Mouse (Mus musculus) embryonic facial prominence, embryonic 14.5 days (tissue): ENCODE results near the gene Stx18. TPM values are rescaled to one million over a fixed set of nuclear protein-coding genes. Genes with fewer than 3 reads are reported as not detected.

Experiments used
- ATAC-seq: fragments of 200-750 bp; cut with Nextera tagmentation; 2 replicates; pipeline ENCODE4 v1.8.0; 2017; ENCODE audit warnings: low read depth, moderate number of reproducible peaks, moderate TSS enrichment
- DNase-seq: peaks from one replicate; pipeline ENCODE4 v3.0.0-alpha.2; 2015; ENCODE audit warnings: low spot score
- H3K27ac ChIP-seq: fragments of 300-500 bp; sonication (generic); replicated peaks from 2 replicates; pipeline ENCODE4 v1.5.1; 2014; ENCODE audit warnings: low read depth, mild to moderate bottlenecking, low read length, moderate library complexity
- H3K27me3 ChIP-seq: fragments of 300-500 bp; sonication (generic); replicated peaks from 2 replicates; pipeline ENCODE4 v1.6.1; 2014; ENCODE audit warnings: low read length; ENCODE audit not compliant: control insufficient read depth, insufficient read depth
- H3K36me3 ChIP-seq: fragments of 300-500 bp; sonication (generic); 2 replicates; pipeline ENCODE4 v1.6.1; 2014; ENCODE audit warnings: low read length, mixed read lengths; ENCODE audit not compliant: control insufficient read depth, insufficient read depth
- H3K4me1 ChIP-seq: fragments of 300-500 bp; sonication (generic); 2 replicates; pipeline ENCODE4 v1.6.1; 2014; ENCODE audit warnings: antibody characterized with exemption, low read length; ENCODE audit not compliant: control insufficient read depth, insufficient read depth
- H3K4me2 ChIP-seq: fragments of 300-500 bp; sonication (generic); 2 replicates; pipeline ENCODE4 v1.6.1; 2014; ENCODE audit warnings: low read depth, mild to moderate bottlenecking, low read length, moderate library complexity, mixed read lengths
- H3K4me3 ChIP-seq: fragments of 300-500 bp; sonication (generic); 2 replicates; pipeline ENCODE4 v1.5.1; 2014; ENCODE audit warnings: low read depth, mild to moderate bottlenecking, low read length
- H3K9ac ChIP-seq: fragments of 300-500 bp; sonication (generic); 2 replicates; pipeline ENCODE4 v1.6.1; 2014; ENCODE audit warnings: low read depth, mild to moderate bottlenecking, low read length, moderate library complexity, mixed read lengths
- H3K9me3 ChIP-seq: fragments of 300-500 bp; sonication (generic); 2 replicates; pipeline ENCODE4 v1.6.1; 2016; ENCODE audit warnings: low read length; ENCODE audit not compliant: control insufficient read depth
- WGBS: fragments of 180-500 bp; shearing (Covaris S2); extraction: QIAGEN DNeasy Blood & Tissue Kit; methylation state at CpG from one replicate; pipeline ENCODE4 v1.1.7; 2014; 5-methylcytosine and 5-hydroxymethylcytosine counted together
- polyA plus RNA-seq: library from polyadenylated mRNA; unstranded; fragments of >200 nt; fragmentation: Nextera tagmentation; extraction: Ambion mirVana; gene quantifications from 2 replicates; pipeline ENCODE4 v1.2.1, GENCODE M21; 2014

Gene Stx18
- polyA plus RNA-seq, 1 experiment from 2014 or later, result 45.8 TPM

- Histone ChIP-seq H3K27me3 (no peaks in the 10 kb centered on the region), H3K9me3 (no peaks in the 10 kb centered on the region), H3K36me3 (no peaks in the 10 kb centered on the region), H3K9ac (peak overlapping the region; percentile 42; the same call in 1 of the 2 replicates), H3K4me3 (no peak overlapping the region), H3K4me2 (peak overlapping the region; percentile 20; the same call in 1 of the 2 replicates), H3K4me1 (peaks cover 13% of the 10 kb centered on the region; the same call in 1 of the 2 replicates), H3K27ac (peak overlapping the region; percentile 62)
- DNase-seq (peak; percentile 47), ATAC-seq (no peak)
- WGBS, result 24% methylated on average over 8 of the region's 8 CpGs
Measured at GRCm38 (mm10) chr5:38084616-38085015, 46.1 kb downstream of the Stx18 start.

DNA sequence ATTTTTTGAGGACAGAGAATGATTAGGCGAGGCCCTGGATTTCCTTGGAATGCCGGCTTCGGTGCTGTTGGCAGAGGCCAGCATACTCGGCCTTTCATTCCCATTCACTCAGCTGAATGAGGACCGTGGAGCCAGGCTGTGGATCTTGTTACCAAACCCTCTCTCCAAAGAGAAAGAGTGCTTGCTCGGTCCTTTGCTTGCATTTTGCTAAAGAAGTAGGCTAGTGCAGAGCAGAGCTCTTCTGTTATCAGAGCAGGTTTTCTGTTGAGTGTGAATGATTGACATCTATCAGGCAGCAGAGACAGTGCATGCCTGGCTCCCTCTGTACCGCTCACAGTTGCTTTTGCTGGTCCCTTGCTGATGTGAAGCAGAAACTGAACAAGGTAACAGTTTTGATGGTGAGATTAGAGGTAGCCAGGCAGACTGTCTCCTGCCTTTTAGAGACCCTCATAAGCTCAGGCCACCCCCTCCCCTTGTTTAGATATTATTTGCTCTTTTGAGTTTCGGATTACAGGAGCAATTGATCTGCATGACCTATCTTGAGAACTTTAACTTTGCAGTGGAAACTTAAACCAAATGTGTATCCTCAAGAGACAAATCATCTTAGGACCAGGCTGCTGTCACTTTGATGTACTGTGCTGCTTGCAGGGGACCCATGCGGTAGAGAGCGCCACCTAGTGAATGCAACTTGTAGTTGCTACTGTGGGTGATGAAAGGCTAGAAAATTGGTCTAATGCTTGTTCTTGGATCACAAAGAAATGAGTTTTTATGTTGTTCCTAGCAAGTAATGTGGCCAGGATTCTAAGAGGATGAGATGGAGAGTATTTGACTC lies 47.2 kb downstream of the Stx18 start:
- peak; percentile 80 for DNase-seq
- no peak overlapping the region for H3K9ac ChIP-seq
- no peaks in the 10 kb centered on the region for H3K9me3 ChIP-seq
- no peaks in the 10 kb centered on the region for H3K27me3 ChIP-seq
- peak; percentile 66 for ATAC-seq
- H3K4me3 ChIP-seq, result no peak overlapping the region
- peaks cover 13% of the 10 kb centered on the region; the same call in 1 of the 2 replicates for H3K4me1 ChIP-seq
- 7% methylated on average over 10 of the region's 10 CpGs for WGBS
- peak overlapping the region; percentile 62 for H3K27ac ChIP-seq
- H3K36me3 ChIP-seq, result no peaks in the 10 kb centered on the region
- H3K4me2 ChIP-seq, result peak overlapping the region; percentile 23; the same call in 1 of the 2 replicates

GRCm38 (mm10) chr5:38090111-38090510 lies 51.6 kb downstream of the Stx18 start:
- Histone ChIP-seq H3K4me3 (no peak overlapping the region), H3K9me3 (no peaks in the 10 kb centered on the region), H3K36me3 (no peaks in the 10 kb centered on the region), H3K27me3 (no peaks in the 10 kb centered on the region), H3K9ac (no peak overlapping the region), H3K4me2 (no peak overlapping the region), H3K27ac (no peak overlapping the region), H3K4me1 (no peaks in the 10 kb centered on the region)
- DNase-seq (no peak), ATAC-seq (no peak)
- 81% methylated on average over 3 of the region's 3 CpGs for WGBS

GRCm38 (mm10) chr5:38090581-38090980 lies 52.0 kb downstream of the Stx18 start:
- H3K4me2 ChIP-seq, result no peak overlapping the region; the same call in 1 of the 2 replicates
- no peak overlapping the region for H3K4me3 ChIP-seq
- H3K36me3 ChIP-seq, result no peaks in the 10 kb centered on the region
- H3K27me3 ChIP-seq, result no peaks in the 10 kb centered on the region
- 62% methylated on average over 3 of the region's 3 CpGs for WGBS
- no peak overlapping the region for H3K27ac ChIP-seq
- no peaks in the 10 kb centered on the region for H3K4me1 ChIP-seq
- H3K9me3 ChIP-seq, result no peaks in the 10 kb centered on the region
- no peak for DNase-seq
- H3K9ac ChIP-seq, result no peak overlapping the region
- ATAC-seq, result no peak

- WGBS, result 64% methylated on average over 8 of the region's 8 CpGs
- ATAC-seq (no peak; the same call in 1 of the 2 replicates), DNase-seq (peak; percentile 87)
- Histone ChIP-seq H3K4me1 (no peaks in the 10 kb centered on the region), H3K27ac (no peak overlapping the region), H3K4me2 (no peak overlapping the region; the same call in 1 of the 2 replicates), H3K9ac (no peak overlapping the region), H3K4me3 (no peak overlapping the region), H3K27me3 (no peaks in the 10 kb centered on the region), H3K9me3 (no peaks in the 10 kb centered on the region), H3K36me3 (no peaks in the 10 kb centered on the region)
Measured at GRCm38 (mm10) chr5:38091046-38091965, 52.8 kb downstream of the Stx18 start.

DNA sequence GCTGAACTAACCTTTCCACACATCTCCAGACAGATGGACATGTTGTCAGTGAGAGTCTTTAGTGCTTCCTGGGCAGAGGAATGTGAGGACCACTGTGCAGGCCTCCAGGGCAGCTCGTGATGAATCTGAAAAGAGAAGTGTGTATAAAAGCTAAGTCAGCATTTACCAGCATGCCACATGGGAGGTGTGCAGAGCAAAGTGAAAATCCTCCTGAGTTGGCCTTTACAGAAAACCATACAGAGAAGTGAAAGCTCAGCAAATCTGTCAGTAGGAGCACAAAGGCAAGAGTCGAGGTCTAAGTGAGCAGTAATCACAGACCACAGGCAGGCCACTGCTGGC lies 53.4 kb downstream of the Stx18 start:
- H3K4me2 ChIP-seq, result no peak overlapping the region
- no peak overlapping the region for H3K27ac ChIP-seq
- no peaks in the 10 kb centered on the region for H3K9me3 ChIP-seq
- ATAC-seq (no peak), DNase-seq (no peak)
- H3K36me3 ChIP-seq, result no peaks in the 10 kb centered on the region
- H3K9ac ChIP-seq, result no peak overlapping the region
- H3K27me3 ChIP-seq, result no peaks in the 10 kb centered on the region
- WGBS, result 55% methylated on average over 2 of the region's 2 CpGs
- H3K4me1 ChIP-seq, result no peaks in the 10 kb centered on the region
- H3K4me3 ChIP-seq, result no peak overlapping the region

DNA sequence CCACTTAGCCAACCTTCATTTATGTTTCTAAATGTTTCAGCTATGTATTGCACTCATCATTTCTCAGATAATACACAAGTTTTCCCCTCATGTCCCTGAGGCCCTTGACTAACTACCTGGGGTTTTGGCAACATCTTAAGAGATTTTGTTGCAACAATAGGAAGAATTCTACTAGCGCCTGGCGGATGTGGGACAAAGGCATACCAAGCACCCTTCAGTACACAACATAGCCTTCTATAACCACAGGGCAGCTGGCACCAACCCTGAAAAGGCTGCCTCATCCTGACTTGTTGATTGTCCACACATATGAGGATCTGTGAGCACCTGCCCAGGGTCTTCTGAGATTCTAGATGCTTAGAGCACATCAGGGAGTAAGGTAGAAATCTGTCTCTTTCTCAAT lies 55.8 kb downstream of the Stx18 start:
- Histone ChIP-seq H3K4me2 (no peak overlapping the region), H3K27ac (no peak overlapping the region), H3K4me1 (no peaks in the 10 kb centered on the region), H3K4me3 (no peak overlapping the region), H3K9me3 (no peaks in the 10 kb centered on the region), H3K36me3 (no peaks in the 10 kb centered on the region), H3K9ac (no peak overlapping the region), H3K27me3 (no peaks in the 10 kb centered on the region)
- 96% methylated on average over 2 of the region's 2 CpGs for WGBS
- DNase-seq, result no peak
- no peak for ATAC-seq

DNA sequence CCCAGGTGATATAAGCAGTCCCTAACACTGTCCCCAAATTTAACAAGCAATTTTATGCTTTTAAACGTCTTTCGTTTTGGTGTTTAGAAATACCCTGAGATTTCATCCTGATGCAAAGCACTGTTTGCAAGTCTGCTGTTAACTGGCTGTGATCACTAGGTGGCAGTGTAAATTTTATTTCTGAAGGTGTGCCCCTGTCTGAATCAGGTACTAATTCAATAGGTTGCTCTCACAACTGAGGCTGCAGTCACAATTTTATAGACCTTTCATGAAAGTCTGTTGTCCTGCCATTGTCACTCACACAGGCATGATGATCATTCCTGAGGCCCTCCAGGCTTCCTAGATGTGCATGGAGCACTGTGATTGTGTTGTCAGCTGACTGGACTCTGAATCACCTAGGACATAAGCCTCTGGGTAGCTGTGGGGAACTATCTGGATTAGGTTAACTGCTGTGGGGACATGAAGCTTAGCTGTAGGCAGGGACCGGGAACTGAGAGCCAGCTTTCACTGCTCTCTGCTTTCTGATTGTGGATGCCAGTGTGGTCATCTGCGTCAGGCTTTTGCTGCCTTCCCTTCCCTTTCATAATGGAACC lies 59.1 kb downstream of the Stx18 start:
- H3K4me1 ChIP-seq, result no peaks in the 10 kb centered on the region
- no peak for ATAC-seq

More for the DNA sequence above, 59.1 kb downstream of the Stx18 start:
- no peaks in the 10 kb centered on the region for H3K27me3 ChIP-seq
- 70% methylated on average over 4 of the region's 4 CpGs for WGBS
- no peak overlapping the region for H3K4me3 ChIP-seq
- no peak overlapping the region for H3K4me2 ChIP-seq
- H3K9me3 ChIP-seq, result no peaks in the 10 kb centered on the region
- H3K9ac ChIP-seq, result no peak overlapping the region
- no peaks in the 10 kb centered on the region for H3K36me3 ChIP-seq
- no peak overlapping the region for H3K27ac ChIP-seq
- DNase-seq, result peak; percentile 49
